Mouse (Mus musculus) stomach, postnatal 0 days (tissue): ENCODE measurements around the gene Tbkbp1. TPM values are rescaled to one million over a fixed set of nuclear protein-coding genes. Genes with fewer than 3 reads are reported as not detected.

Source experiments
- ATAC-seq: fragments of 200-750 bp; cut with Nextera tagmentation; 2 replicates; pipeline ENCODE4 v1.8.0; 2017; ENCODE audit not compliant: low FRiP score, low TSS enrichment
- DNase-seq: peaks from one replicate; pipeline ENCODE4 v3.0.0-alpha.2; 2016; ENCODE audit warnings: low spot score
- H3K27ac ChIP-seq: fragments of 300-500 bp; sonication (generic); replicated peaks from 2 replicates; pipeline ENCODE4 v1.5.1; 2014; ENCODE audit warnings: mild to moderate bottlenecking, control low read depth
- H3K27me3 ChIP-seq: fragments of 300-500 bp; sonication (generic); 2 replicates; pipeline ENCODE4 v1.6.1; 2014; ENCODE audit warnings: low read length; ENCODE audit not compliant: control insufficient read depth, insufficient read depth
- H3K36me3 ChIP-seq: fragments of 300-500 bp; sonication (generic); 2 replicates; pipeline ENCODE4 v1.6.1; 2014; ENCODE audit warnings: low read length, mixed read lengths; ENCODE audit not compliant: control insufficient read depth, insufficient read depth
- H3K4me1 ChIP-seq: fragments of 300-500 bp; sonication (generic); replicated peaks from 2 replicates; pipeline ENCODE4 v1.6.1; 2014; ENCODE audit warnings: antibody characterized with exemption; ENCODE audit not compliant: control insufficient read depth, insufficient read depth
- H3K4me2 ChIP-seq: fragments of 300-500 bp; sonication (generic); replicated peaks from 2 replicates; pipeline ENCODE4 v1.6.1; 2014; ENCODE audit warnings: low read depth, mild to moderate bottlenecking, control low read depth, moderate library complexity
- H3K4me3 ChIP-seq: fragments of 300-500 bp; sonication (generic); 2 replicates; pipeline ENCODE4 v1.5.1; 2014; ENCODE audit warnings: low read depth, low read length, control low read depth
- H3K9ac ChIP-seq: fragments of 300-500 bp; sonication (generic); 2 replicates; pipeline ENCODE4 v1.6.1; 2014; ENCODE audit warnings: mild to moderate bottlenecking, low read length, control low read depth, mixed read lengths
- H3K9me3 ChIP-seq: fragments of 300-500 bp; sonication (generic); 2 replicates; pipeline ENCODE4 v1.6.1; 2016; ENCODE audit warnings: low read length; ENCODE audit not compliant: control insufficient read depth
- CTCF ChIP-seq: IDR thresholded peaks from 2 replicates; pipeline ENCODE4 v1.5.1; 2016; ENCODE audit warnings: antibody characterized with exemption, low read depth, mild to moderate bottlenecking, moderate library complexity
- EP300 ChIP-seq: optimal IDR thresholded peaks from 2 replicates; pipeline ENCODE3; 2016; ENCODE audit warnings: antibody characterized with exemption
- WGBS: fragments of 180-500 bp; shearing (Covaris S2); extraction: QIAGEN DNeasy Blood & Tissue Kit; methylation state at CpG from one replicate; pipeline ENCODE4 v1.1.7; 2014; 5-methylcytosine and 5-hydroxymethylcytosine counted together
- microRNA-seq: library from miRNA; unstranded; fragments of <30 nt; microRNA quantifications from one replicate; pipeline ENCODE4, GENCODE M21; 2016
- polyA plus RNA-seq: library from polyadenylated mRNA; unstranded; fragments of >200 nt; fragmentation: Nextera tagmentation; extraction: Ambion mirVana; gene quantifications from 2 replicates; pipeline ENCODE4 v1.2.1, GENCODE M21; 2015

Tbkbp1 gene
- polyA plus RNA-seq, 1 experiment from 2014 or later = 1.8 TPM

GRCm38 (mm10) chr11:97094600-97094999, 56.7 kb downstream of the Tbkbp1 start:
- no peak overlapping the region for H3K4me3 ChIP-seq
- no peak overlapping the region for H3K27ac ChIP-seq
- H3K9me3 ChIP-seq = no peaks in the 10 kb centered on the region
- H3K36me3 ChIP-seq = no peaks in the 10 kb centered on the region
- no peak overlapping the region for H3K4me2 ChIP-seq
- no peak overlapping the region for H3K9ac ChIP-seq
- no peaks in the 10 kb centered on the region for H3K27me3 ChIP-seq
- WGBS = 70% methylated on average over 2 of the region's 2 CpGs
- DNase-seq = no peak
- no peak for TF ChIP-seq CTCF
- no peak for TF ChIP-seq EP300
- no peak for ATAC-seq
- no peaks in the 10 kb centered on the region for H3K4me1 ChIP-seq

- H3K27ac ChIP-seq = no peak overlapping the region
- H3K36me3 ChIP-seq = no peaks in the 10 kb centered on the region
- no peak for TF ChIP-seq EP300
- no peak for TF ChIP-seq CTCF
- H3K4me3 ChIP-seq = no peak overlapping the region
- no peaks in the 10 kb centered on the region for H3K4me1 ChIP-seq
- 63% methylated on average over 6 of the region's 6 CpGs for WGBS
- no peak for ATAC-seq
- no peak for DNase-seq
- H3K9ac ChIP-seq = no peak overlapping the region
- no peaks in the 10 kb centered on the region for H3K9me3 ChIP-seq
- H3K27me3 ChIP-seq = no peaks in the 10 kb centered on the region
- H3K4me2 ChIP-seq = no peak overlapping the region
Measured at GRCm38 (mm10) chr11:97086365-97086764, 64.9 kb downstream of the Tbkbp1 start.

Small RNA genes lying within 50 kb of the gene (microRNA-seq; reads per million reads assigned to microRNA genes)
- gene Mir7235 = not detected

Other genes starting within 250 kb of the Tbkbp1 start
- gene Cdk5rap3, start 235.0 kb downstream of the Tbkbp1 start, polyA plus RNA-seq = 61.7 and 64.9 TPM in 2 replicates
- 112 and 116 TPM in 2 replicates for gene Prr15l, start 223.4 kb downstream of the Tbkbp1 start, polyA plus RNA-seq
- gene Pnpo, start 207.5 kb downstream of the Tbkbp1 start, polyA plus RNA-seq = 56.7 and 57.1 TPM in 2 replicates
- 5.8 and 7.1 TPM in 2 replicates for gene Sp2, start 168.5 kb downstream of the Tbkbp1 start, polyA plus RNA-seq
- gene Sp6, start 138.1 kb downstream of the Tbkbp1 start, polyA plus RNA-seq = 21.2 and 22.0 TPM in 2 replicates
- gene Scrn2, start 121.6 kb downstream of the Tbkbp1 start, polyA plus RNA-seq = 11.8 and 12.5 TPM in 2 replicates
- gene Lrrc46, start 110.1 kb downstream of the Tbkbp1 start, polyA plus RNA-seq = 0.36 and 0.45 TPM in 2 replicates
- gene Mrpl10, start 109.9 kb downstream of the Tbkbp1 start, polyA plus RNA-seq = 56.3 and 60.8 TPM in 2 replicates
- 7.5 and 8.6 TPM in 2 replicates for gene Osbpl7, start 100.9 kb downstream of the Tbkbp1 start, polyA plus RNA-seq
- 0.05 and 0.10 TPM in 2 replicates for gene Tbx21, start 36.2 kb downstream of the Tbkbp1 start, polyA plus RNA-seq
- 18.5 and 19.2 TPM in 2 replicates for gene Kpnb1, start 36.4 kb upstream of the Tbkbp1 start, polyA plus RNA-seq
- gene Npepps, start 129.1 kb upstream of the Tbkbp1 start, polyA plus RNA-seq = 43.4 and 52.8 TPM in 2 replicates
- gene Mrpl45, start 164.2 kb upstream of the Tbkbp1 start, polyA plus RNA-seq = 28.2 and 28.8 TPM in 2 replicates
- 0.17 and 0.23 TPM in 2 replicates for gene Gpr179, start 200.6 kb upstream of the Tbkbp1 start, polyA plus RNA-seq
- 1.3 and 1.7 TPM in 2 replicates for gene Socs7, start 211.1 kb upstream of the Tbkbp1 start, polyA plus RNA-seq